Mouse (Mus musculus): Measurements from ENCODE around the gene Spata13. TPM values are rescaled to one million over a fixed set of nuclear protein-coding genes. Genes with fewer than 3 reads are reported as not detected.

Spata13 gene
- total and polyA plus RNA-seq, 3 experiments: 0.39 to 1.5 TPM; not detected in 1

- Histone ChIP-seq H3K9me3 (replicated peaks; ENCODE audit: insufficient read depth, low read length) (no peaks in the 10 kb centered on the region), H3K9ac (ENCODE audit: control insufficient read depth, low read depth, low read length, poor library complexity, severe bottlenecking) (no peak within 1 kb of the TSS), H3K4me3 (ENCODE audit: control insufficient read depth in 1 of 2, insufficient read depth in 1 of 2, low read depth in 2 of 2, low read length in 2 of 2) (no peak within 1 kb of the TSS), H3K27ac (ENCODE audit: control insufficient read depth, low read depth, low read length) (no peak within 1 kb of the TSS), H3K79me2 (ENCODE audit: control insufficient read depth, insufficient read depth, low read length, poor library complexity) (no peaks in the 10 kb centered on the region), H3K27me3 (ENCODE audit: control insufficient read depth in 1 of 2, insufficient read depth in 2 of 2, low read length in 2 of 2) (peaks cover 1 to 5% of the 10 kb centered on the region in 2 experiments; a peak in 3 of 4 replicates), H3K36me3 (ENCODE audit: control insufficient read depth in 1 of 2, insufficient read depth in 2 of 2, low read length in 2 of 2) (no peaks in the 10 kb centered on the region), H3K4me1 (ENCODE audit: control insufficient read depth in 1 of 2, insufficient read depth in 2 of 2, low read length in 2 of 2) (no peaks in the 10 kb centered on the region)
- no peak for TF ChIP-seq NRF1 (IDR thresholded peaks at IDR 0.05; ENCODE audit: insufficient read depth, low read depth, low read length, poor library complexity, severe bottlenecking)
- no peak for TF ChIP-seq USF2 (IDR thresholded peaks at IDR 0.05; ENCODE audit: borderline replicate concordance in 1 of 2, insufficient read depth in 1 of 2, low read depth in 1 of 2, low read length in 2 of 2)
- no peak for TF ChIP-seq MEF2A (IDR thresholded peaks at IDR 0.05; ENCODE audit: extremely low read depth, insufficient replicate concordance, low read depth, low read length, poor library complexity, severe bottlenecking)
- no peak for TF ChIP-seq NELFE (IDR thresholded peaks at IDR 0.05; ENCODE audit: low read depth, low read length)
- no peak for TF ChIP-seq ZNF384 (IDR thresholded peaks at IDR 0.05; ENCODE audit: low read depth, low read length)
- no peak for TF ChIP-seq CHD1 (IDR thresholded peaks at IDR 0.05; ENCODE audit: low read depth, low read length)
- TF ChIP-seq MAZ (IDR thresholded peaks at IDR 0.05; ENCODE audit: low read depth, low read length): no peak
- no peak for TF ChIP-seq E2F4 (IDR thresholded peaks at IDR 0.05; ENCODE audit: borderline replicate concordance, low read depth, low read length)
- TF ChIP-seq ZC3H11A (IDR thresholded peaks at IDR 0.05; ENCODE audit: low read depth, low read length): no peak
- no peak for TF ChIP-seq ZKSCAN1 (IDR thresholded peaks at IDR 0.05; ENCODE audit: low read depth, low read length)
- no peak for TF ChIP-seq TAL1 (IDR thresholded peaks at IDR 0.05; ENCODE audit: low read length)
- TF ChIP-seq TBP (IDR thresholded peaks at IDR 0.05; ENCODE audit: low read depth, low read length): no peak
- TF ChIP-seq MAX (IDR thresholded peaks at IDR 0.05; ENCODE audit: low read length): no peak
- no peak for TF ChIP-seq ZMIZ1 (IDR thresholded peaks at IDR 0.05; ENCODE audit: low read depth, low read length)
- TF ChIP-seq HCFC1 (IDR thresholded peaks at IDR 0.05; ENCODE audit: low read depth, low read length): no peak
- no peak for TF ChIP-seq CTCF (IDR thresholded peaks at IDR 0.05 in 2 of 3, conservative IDR thresholded peaks at IDR 0.05 in 1 of 3; ENCODE audit: control insufficient read depth in 1 of 3, insufficient read depth in 1 of 3, low read depth in 2 of 3, low read length in 3 of 3, poor library complexity in 1 of 3, severe bottlenecking in 1 of 3)
- no peak for TF ChIP-seq ETS1 (IDR thresholded peaks at IDR 0.05; ENCODE audit: low read depth, low read length)
- no peak for TF ChIP-seq MXI1 (IDR thresholded peaks at IDR 0.05; ENCODE audit: low read depth, low read length)
- DNase-seq (ENCODE audit: low read depth, low spot score): no peak
Observed at GRCm38 (mm10) chr14:60767884-60768283, 134.1 kb downstream of the Spata13 start, which contains the start of gene C1qtnf9. Gene C1qtnf9, plus strand, starts transcription at chr14:60768134.

GRCm38 (mm10) chr14:60769340-60769739 is 135.5 kb downstream of the Spata13 start:
- Histone ChIP-seq H3K4me1 (ENCODE audit: control insufficient read depth in 1 of 2, insufficient read depth in 2 of 2, low read length in 2 of 2) (no peaks in the 10 kb centered on the region), H3K79me2 (ENCODE audit: control insufficient read depth, insufficient read depth, low read length, poor library complexity) (no peaks in the 10 kb centered on the region), H3K27ac (ENCODE audit: control insufficient read depth, low read depth, low read length) (no peak overlapping the region), H3K27me3 (ENCODE audit: control insufficient read depth in 1 of 2, insufficient read depth in 2 of 2, low read length in 2 of 2) (peaks cover 1 to 5% of the 10 kb centered on the region in 2 experiments; a peak in 3 of 4 replicates), H3K9me3 (replicated peaks; ENCODE audit: insufficient read depth, low read length) (no peaks in the 10 kb centered on the region), H3K36me3 (ENCODE audit: control insufficient read depth in 1 of 2, insufficient read depth in 2 of 2, low read length in 2 of 2) (no peaks in the 10 kb centered on the region), H3K9ac (ENCODE audit: control insufficient read depth, low read depth, low read length, poor library complexity, severe bottlenecking) (no peak overlapping the region), H3K4me3 (ENCODE audit: control insufficient read depth in 1 of 2, insufficient read depth in 1 of 2, low read depth in 2 of 2, low read length in 2 of 2) (no peak overlapping the region)
- no peak for DNase-seq (ENCODE audit: low read depth, low spot score)
- TF ChIP-seq ETS1 (IDR thresholded peaks at IDR 0.05; ENCODE audit: low read depth, low read length) (no peak), SMC3 (IDR thresholded peaks at IDR 0.05; ENCODE audit: low read depth, low read length) (no peak), MYB (IDR thresholded peaks at IDR 0.05; ENCODE audit: low read depth, low read length) (no peak), USF2 (IDR thresholded peaks at IDR 0.05; ENCODE audit: borderline replicate concordance in 1 of 2, insufficient read depth in 1 of 2, low read depth in 1 of 2, low read length in 2 of 2) (no peak), EP300 (IDR thresholded peaks at IDR 0.05; ENCODE audit: low read depth in 1 of 2, low read length in 2 of 2) (no peak), CTCF (IDR thresholded peaks at IDR 0.05 in 2 of 3, conservative IDR thresholded peaks at IDR 0.05 in 1 of 3; ENCODE audit: control insufficient read depth in 1 of 3, insufficient read depth in 1 of 3, low read depth in 2 of 3, low read length in 3 of 3, poor library complexity in 1 of 3, severe bottlenecking in 1 of 3) (peak in 1 of 3 experiments; percentile 7; a peak in 1 of 6 replicates)

Data from MEL (cell line).